Mouse (Mus musculus) neural tube, embryonic 11.5 days (tissue): ENCODE results near the gene Irf8. TPM values are rescaled to one million over a fixed set of nuclear protein-coding genes. Genes with fewer than 3 reads are reported as not detected.

Experiments used
- ATAC-seq: fragments of 200-750 bp; cut with Nextera tagmentation; 2 replicates; pipeline ENCODE4 v1.8.0; 2017; ENCODE audit warnings: moderate number of reproducible peaks, mild to moderate bottlenecking, moderate TSS enrichment, moderate library complexity; ENCODE audit not compliant: insufficient read depth, low FRiP score, low TSS enrichment
- DNase-seq: peaks from one replicate; pipeline ENCODE4 v3.0.0-alpha.2; 2015; ENCODE audit warnings: low spot score
- H3K27ac ChIP-seq: fragments of 300-500 bp; sonication (generic); 2 replicates; pipeline ENCODE4 v1.5.1; 2014; ENCODE audit warnings: low read depth, mild to moderate bottlenecking, low read length
- H3K27me3 ChIP-seq: fragments of 300-500 bp; sonication (generic); 2 replicates; pipeline ENCODE4 v1.6.1; 2014; ENCODE audit warnings: mild to moderate bottlenecking, low read length, mixed read lengths; ENCODE audit not compliant: control insufficient read depth, insufficient read depth
- H3K36me3 ChIP-seq: fragments of 300-500 bp; sonication (generic); 2 replicates; pipeline ENCODE4 v1.6.1; 2014; ENCODE audit warnings: mild to moderate bottlenecking, low read length, moderate library complexity, mixed read lengths; ENCODE audit not compliant: control insufficient read depth, insufficient read depth
- H3K4me1 ChIP-seq: fragments of 300-500 bp; sonication (generic); 2 replicates; pipeline ENCODE4 v1.6.1; 2014; ENCODE audit warnings: low read length, mixed read lengths; ENCODE audit not compliant: control insufficient read depth, insufficient read depth
- H3K4me2 ChIP-seq: fragments of 300-500 bp; sonication (generic); 2 replicates; pipeline ENCODE4 v1.6.1; 2014; ENCODE audit warnings: low read depth, mild to moderate bottlenecking, moderate library complexity
- H3K4me3 ChIP-seq: fragments of 300-500 bp; sonication (generic); 2 replicates; pipeline ENCODE4 v1.5.1; 2014; ENCODE audit warnings: low read depth, low read length
- H3K9ac ChIP-seq: fragments of 300-500 bp; sonication (generic); 2 replicates; pipeline ENCODE4 v1.6.1; 2014; ENCODE audit warnings: mild to moderate bottlenecking, low read length
- H3K9me3 ChIP-seq: fragments of 300-500 bp; sonication (generic); 2 replicates; pipeline ENCODE4 v1.6.1; 2016; ENCODE audit warnings: low read length; ENCODE audit not compliant: control insufficient read depth
- WGBS: fragments of 180-500 bp; shearing (Covaris S2); extraction: QIAGEN DNeasy Blood & Tissue Kit; methylation state at CpG from one replicate; pipeline ENCODE4 v1.1.7; 2014; 5-methylcytosine and 5-hydroxymethylcytosine counted together
- polyA plus RNA-seq: library from polyadenylated mRNA; unstranded; fragments of >200 nt; fragmentation: Nextera tagmentation; extraction: Ambion mirVana; gene quantifications from 2 replicates; pipeline ENCODE4 v1.2.1, GENCODE M21; 2014

The Irf8 gene
- polyA plus RNA-seq, 1 experiment from 2014 or later: 3.6 TPM

DNA sequence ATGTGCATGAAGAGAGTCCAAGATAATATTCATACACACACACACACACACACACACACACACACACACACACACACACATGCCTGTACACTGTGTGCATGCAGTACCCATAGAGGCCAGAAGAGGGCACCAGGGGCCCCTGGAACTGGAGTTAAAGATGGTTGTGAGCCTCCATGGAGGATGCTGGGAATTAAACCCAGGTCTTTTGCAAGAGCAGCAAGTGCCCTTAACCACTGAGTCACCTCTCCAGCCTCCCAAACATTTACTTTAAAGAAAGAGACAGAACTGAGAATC is 38.2 kb upstream of the Irf8 start:
- H3K4me1 ChIP-seq: no peaks in the 10 kb centered on the region
- no peaks in the 10 kb centered on the region for H3K9me3 ChIP-seq
- H3K36me3 ChIP-seq: no peaks in the 10 kb centered on the region
- DNase-seq (no peak), ATAC-seq (no peak)
- H3K4me3 ChIP-seq: no peak overlapping the region
- H3K27ac ChIP-seq: no peak overlapping the region
- no peaks in the 10 kb centered on the region for H3K27me3 ChIP-seq
- H3K4me2 ChIP-seq: no peak overlapping the region
- H3K9ac ChIP-seq: no peak overlapping the region

DNA sequence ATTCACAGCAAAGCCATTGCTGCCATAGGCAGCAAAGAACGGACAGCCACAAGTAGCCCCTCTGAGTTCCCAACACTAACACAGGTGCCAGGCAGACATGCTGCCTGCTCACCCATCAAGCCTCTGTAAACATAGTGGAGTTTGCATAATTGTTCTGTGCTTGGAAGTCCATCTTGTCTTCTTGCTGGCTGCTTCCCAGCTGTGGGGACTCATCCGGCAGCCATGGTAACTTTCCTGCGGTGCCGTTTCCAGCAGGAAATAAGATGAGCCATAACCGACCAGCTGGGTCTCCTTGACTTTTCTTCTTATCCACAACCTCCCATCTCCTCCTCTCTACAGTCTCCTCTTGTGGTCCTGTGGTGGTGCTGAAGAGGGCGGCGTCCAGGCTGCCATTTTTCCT is 37.7 kb upstream of the Irf8 start:
- Histone ChIP-seq H3K27ac (no peak overlapping the region), H3K36me3 (no peaks in the 10 kb centered on the region), H3K27me3 (no peaks in the 10 kb centered on the region), H3K4me3 (no peak overlapping the region), H3K4me1 (no peaks in the 10 kb centered on the region), H3K9ac (no peak overlapping the region), H3K9me3 (no peaks in the 10 kb centered on the region), H3K4me2 (no peak overlapping the region)
- ATAC-seq (no peak), DNase-seq (no peak)
- WGBS: 87% methylated on average over 7 of the region's 7 CpGs

DNA sequence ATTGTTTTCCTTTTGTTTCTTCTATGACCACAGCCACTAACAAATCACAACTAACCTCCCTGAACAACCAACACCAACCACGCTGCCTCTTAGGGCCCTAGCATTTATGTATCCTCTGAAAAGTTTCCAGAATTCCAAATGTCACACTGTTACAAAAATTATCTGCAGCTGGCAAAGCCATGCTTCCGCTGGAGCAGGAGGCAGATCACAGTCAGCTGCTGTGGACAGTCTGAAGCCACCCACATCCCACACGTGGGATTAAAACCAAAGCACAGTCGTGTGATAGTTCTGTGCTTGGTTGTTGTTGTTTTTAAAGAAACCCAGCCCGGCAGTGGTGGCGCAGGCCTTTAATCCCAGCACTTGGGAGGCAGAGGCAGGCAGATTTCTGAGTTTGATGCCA is 37.1 kb upstream of the Irf8 start:
- 85% methylated on average over 6 of the region's 6 CpGs for WGBS
- Histone ChIP-seq H3K4me3 (no peak overlapping the region), H3K9ac (no peak overlapping the region), H3K9me3 (no peaks in the 10 kb centered on the region), H3K4me1 (no peaks in the 10 kb centered on the region), H3K27me3 (no peaks in the 10 kb centered on the region), H3K27ac (no peak overlapping the region), H3K4me2 (no peak overlapping the region), H3K36me3 (no peaks in the 10 kb centered on the region)
- ATAC-seq (no peak), DNase-seq (no peak)

DNA sequence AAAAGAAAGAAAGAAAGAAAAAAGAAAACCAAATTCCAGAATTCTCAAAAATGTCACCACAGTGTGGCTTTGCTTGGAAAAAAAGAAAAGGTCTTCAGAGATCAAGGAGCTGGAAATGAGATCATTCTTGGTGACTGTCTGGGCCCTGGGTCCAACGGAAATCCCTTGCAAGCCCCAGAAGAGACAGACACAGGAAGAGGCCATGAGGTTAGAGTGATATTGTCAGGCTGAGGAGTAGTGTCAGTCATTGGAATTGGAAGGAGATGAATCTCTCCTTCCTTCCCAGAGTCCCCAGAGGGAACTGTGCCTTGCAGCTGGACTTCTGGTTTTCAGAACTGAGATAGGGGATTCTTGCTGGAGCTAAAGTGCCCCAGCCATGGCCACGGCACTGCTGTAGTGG is 36.6 kb upstream of the Irf8 start:
- Histone ChIP-seq H3K27me3 (no peaks in the 10 kb centered on the region), H3K4me3 (no peak overlapping the region), H3K9ac (no peak overlapping the region), H3K4me1 (no peaks in the 10 kb centered on the region), H3K4me2 (no peak overlapping the region), H3K36me3 (no peaks in the 10 kb centered on the region), H3K27ac (no peak overlapping the region), H3K9me3 (no peaks in the 10 kb centered on the region)
- ATAC-seq (no peak), DNase-seq (no peak)
- 83% methylated on average over 2 of the region's 2 CpGs for WGBS

DNA sequence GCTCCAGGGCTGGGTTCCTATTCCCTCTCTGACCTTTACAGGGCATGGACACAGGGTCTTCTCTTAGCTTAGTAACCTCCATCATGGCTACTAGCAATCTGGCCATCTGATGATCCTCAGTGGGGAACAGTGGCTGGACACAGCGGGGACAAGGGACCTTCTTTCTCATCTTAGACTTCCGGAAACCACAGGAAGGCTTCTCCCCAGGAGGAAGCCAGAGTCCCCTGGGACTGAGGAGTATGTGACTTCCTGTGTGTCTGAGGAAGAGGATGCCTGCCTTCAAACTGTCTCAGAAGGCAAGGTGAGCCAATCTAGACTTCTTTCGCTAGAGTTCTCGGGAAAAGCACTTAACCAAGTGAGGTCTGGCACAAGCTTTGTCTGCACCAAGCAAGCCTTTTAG is 36.1 kb upstream of the Irf8 start:
- no peak overlapping the region for H3K27ac ChIP-seq
- no peak overlapping the region for H3K4me2 ChIP-seq
- ATAC-seq (no peak), DNase-seq (no peak)
- H3K36me3 ChIP-seq: no peaks in the 10 kb centered on the region
- no peak overlapping the region for H3K9ac ChIP-seq
- no peak overlapping the region for H3K4me3 ChIP-seq
- no peaks in the 10 kb centered on the region for H3K4me1 ChIP-seq
- 85% methylated on average over 4 of the region's 4 CpGs for WGBS
- no peaks in the 10 kb centered on the region for H3K9me3 ChIP-seq
- H3K27me3 ChIP-seq: no peaks in the 10 kb centered on the region

DNA sequence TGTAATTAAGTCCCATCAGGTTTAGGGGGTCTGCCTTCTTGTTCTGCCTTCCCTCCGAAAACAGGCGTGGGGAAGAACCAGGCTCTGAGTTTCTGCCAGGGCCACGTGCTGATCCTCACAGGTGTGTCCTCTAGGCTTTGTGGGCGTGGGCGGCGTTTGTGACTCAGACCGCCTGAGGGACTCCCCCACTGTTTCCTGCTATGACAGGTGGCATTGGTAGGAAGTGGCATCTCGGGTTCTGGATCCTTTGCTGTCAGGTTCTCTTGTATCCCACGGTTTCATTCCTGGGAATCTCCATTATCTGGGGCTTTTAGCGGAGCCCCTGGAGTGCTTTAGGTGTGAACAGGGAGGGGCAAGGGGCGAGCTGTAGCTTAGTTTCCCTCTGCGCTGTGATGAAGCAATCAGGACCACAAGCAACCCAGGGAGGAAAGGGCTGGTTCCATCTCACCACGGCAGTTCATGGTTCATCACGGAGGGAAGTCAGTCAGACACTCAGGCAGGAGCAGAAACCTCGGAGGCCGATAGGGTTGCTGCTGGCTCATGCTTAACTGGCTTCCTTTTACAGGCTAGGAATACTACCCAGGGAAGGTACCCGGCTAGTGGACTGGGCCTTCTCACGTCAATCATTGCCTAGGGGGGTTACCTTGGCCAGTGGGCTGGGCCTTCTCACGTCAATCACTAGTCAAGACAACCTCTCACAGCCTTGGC is 34.2 kb upstream of the Irf8 start:
- Histone ChIP-seq H3K4me1 (no peaks in the 10 kb centered on the region), H3K27me3 (no peaks in the 10 kb centered on the region), H3K4me3 (no peak overlapping the region), H3K4me2 (no peak overlapping the region), H3K9ac (no peak overlapping the region), H3K27ac (no peak overlapping the region), H3K9me3 (no peaks in the 10 kb centered on the region), H3K36me3 (no peaks in the 10 kb centered on the region)
- 53% methylated on average over 19 of the region's 19 CpGs for WGBS
- no peak for DNase-seq
- ATAC-seq: no peak

DNA sequence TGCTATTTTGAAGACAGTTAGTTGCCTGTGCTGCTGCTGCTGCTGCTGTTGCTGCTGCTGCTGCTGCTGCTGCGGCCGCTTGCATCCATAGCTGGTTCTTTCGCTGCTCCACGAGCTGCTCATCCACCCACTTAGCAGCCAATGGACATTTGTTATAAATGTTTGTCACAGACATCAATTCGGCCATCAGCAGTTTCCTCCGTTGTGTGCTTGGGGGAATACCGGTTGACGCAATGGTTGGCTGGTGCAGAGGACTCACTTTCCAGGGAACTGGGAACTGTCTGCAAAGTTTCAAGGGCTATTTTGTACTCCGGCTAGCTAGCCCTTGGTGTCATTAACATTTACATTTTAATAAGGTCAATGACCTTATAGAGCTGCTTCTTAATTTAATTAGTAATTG is 32.0 kb upstream of the Irf8 start:
- Histone ChIP-seq H3K27me3 (no peaks in the 10 kb centered on the region), H3K27ac (no peak overlapping the region), H3K4me2 (no peak overlapping the region), H3K9me3 (no peaks in the 10 kb centered on the region), H3K9ac (no peak overlapping the region), H3K4me1 (no peaks in the 10 kb centered on the region), H3K36me3 (no peaks in the 10 kb centered on the region), H3K4me3 (no peak overlapping the region)
- DNase-seq (no peak), ATAC-seq (no peak)
- WGBS: 25% methylated on average over 9 of the region's 9 CpGs

DNA sequence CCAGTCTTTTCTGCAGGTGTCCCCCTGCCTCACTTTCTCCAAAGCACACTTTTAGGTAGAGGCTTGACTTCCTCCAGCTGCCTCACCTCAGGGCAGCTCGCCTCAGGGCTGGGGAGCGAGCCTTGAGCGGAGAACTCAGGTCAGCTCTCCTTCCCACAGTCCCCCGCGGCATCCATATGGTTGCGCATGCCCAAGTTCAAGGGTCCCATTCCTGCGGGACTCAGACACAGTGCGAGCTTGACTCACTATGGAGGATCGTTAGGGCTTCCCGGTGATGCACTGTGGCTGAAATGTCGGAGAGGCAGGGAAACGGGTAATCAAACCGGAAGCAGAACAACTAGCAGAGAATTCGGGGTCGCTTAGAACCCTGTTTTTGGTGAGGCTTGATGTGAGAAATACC is 31.0 kb upstream of the Irf8 start:
- H3K4me1 ChIP-seq: no peaks in the 10 kb centered on the region
- no peak overlapping the region for H3K9ac ChIP-seq
- WGBS: 78% methylated on average over 15 of the region's 15 CpGs
- DNase-seq (no peak), ATAC-seq (no peak)
- H3K4me2 ChIP-seq: no peak overlapping the region
- H3K27ac ChIP-seq: no peak overlapping the region
- H3K36me3 ChIP-seq: no peaks in the 10 kb centered on the region
- no peaks in the 10 kb centered on the region for H3K27me3 ChIP-seq
- H3K4me3 ChIP-seq: no peak overlapping the region
- H3K9me3 ChIP-seq: no peaks in the 10 kb centered on the region

DNA sequence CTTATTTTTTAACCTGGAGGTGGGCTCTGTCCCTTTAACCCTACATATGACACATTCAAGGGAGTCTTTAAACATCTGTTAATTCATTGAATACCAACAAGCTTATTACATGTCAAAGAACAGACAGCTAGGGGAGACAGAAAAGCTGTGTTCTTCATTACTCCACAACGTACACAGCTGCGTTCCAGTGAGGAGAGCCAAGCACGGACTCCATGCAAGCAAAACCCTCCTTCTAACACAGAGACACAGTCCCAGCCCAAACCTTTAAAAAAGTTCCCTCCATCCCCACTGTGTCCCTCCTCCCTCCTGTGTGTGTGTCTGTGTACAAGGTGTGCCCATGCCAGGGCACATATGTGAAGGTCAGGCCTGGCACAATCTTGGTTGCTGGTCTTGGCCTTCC is 30.0 kb upstream of the Irf8 start:
- no peak overlapping the region for H3K4me2 ChIP-seq
- no peak for DNase-seq
- H3K27ac ChIP-seq: no peak overlapping the region
- ATAC-seq: no peak
- no peak overlapping the region for H3K4me3 ChIP-seq
- no peaks in the 10 kb centered on the region for H3K9me3 ChIP-seq
- no peaks in the 10 kb centered on the region for H3K27me3 ChIP-seq
- H3K4me1 ChIP-seq: no peaks in the 10 kb centered on the region
- H3K9ac ChIP-seq: no peak overlapping the region
- WGBS: 86% methylated on average over 3 of the region's 3 CpGs
- no peaks in the 10 kb centered on the region for H3K36me3 ChIP-seq
